Mouse (Mus musculus): Measurements from ENCODE around the gene Xpr1. TPM values are rescaled to one million over a fixed set of nuclear protein-coding genes. Genes with fewer than 3 reads are reported as not detected.

The Xpr1 gene
- total and polyA plus RNA-seq, 3 experiments: 6.2 to 67.8 (median 12.2) TPM

DNA sequence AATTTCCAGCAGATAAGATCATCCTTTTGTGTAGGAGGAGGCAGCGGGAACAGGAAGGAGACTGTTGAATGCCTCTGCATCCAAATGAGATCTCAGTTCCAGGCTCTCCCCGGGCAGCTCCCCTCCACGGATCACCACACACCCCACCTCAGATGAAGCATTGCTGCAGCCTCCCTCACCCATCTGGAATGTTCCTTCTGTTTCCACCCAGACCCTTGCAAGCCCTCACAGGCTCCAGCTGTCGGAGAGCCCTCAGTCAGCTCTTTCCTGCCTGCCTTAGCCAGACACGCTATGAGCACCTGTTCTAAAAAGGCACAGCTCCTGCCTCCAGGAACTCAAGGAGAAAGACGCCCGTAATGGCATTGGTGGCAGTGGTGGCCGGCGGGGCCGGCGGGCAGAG lies 179.8 kb downstream of the Xpr1 start:
- no peak for TF ChIP-seq NRF1 (IDR thresholded peaks at IDR 0.05; ENCODE audit: insufficient read depth, low read depth, low read length, poor library complexity, severe bottlenecking)
- TF ChIP-seq KAT2A (conservative IDR thresholded peaks at IDR 0.05; ENCODE audit: low read depth, low read length): no peak
- TF ChIP-seq UBTF (IDR thresholded peaks at IDR 0.05; ENCODE audit: borderline replicate concordance, insufficient read depth, low read depth, low read length): no peak
- TF ChIP-seq MXI1 (IDR thresholded peaks at IDR 0.05; ENCODE audit: low read depth, low read length): no peak
- TF ChIP-seq ZC3H11A (IDR thresholded peaks at IDR 0.05; ENCODE audit: low read depth, low read length): no peak
- no peak for TF ChIP-seq POLR2A (IDR thresholded peaks at IDR 0.05; ENCODE audit: control insufficient read depth in 1 of 2, insufficient read depth in 1 of 2, low read depth in 1 of 2, low read length in 2 of 2, poor library complexity in 1 of 2)
- no peak for TF ChIP-seq MAFK (IDR thresholded peaks at IDR 0.05; ENCODE audit: borderline replicate concordance, low read depth, low read length)
- no peak for TF ChIP-seq TBP (IDR thresholded peaks at IDR 0.05; ENCODE audit: low read depth, low read length)
- Histone ChIP-seq H3K9ac (ENCODE audit: control insufficient read depth, low read depth, low read length, poor library complexity, severe bottlenecking) (no peak overlapping the region), H3K4me3 (ENCODE audit: control insufficient read depth in 1 of 2, insufficient read depth in 1 of 2, low read depth in 2 of 2, low read length in 2 of 2) (no peak overlapping the region), H3K79me2 (ENCODE audit: control insufficient read depth, insufficient read depth, low read length, poor library complexity) (no peaks in the 10 kb centered on the region), H3K27ac (ENCODE audit: control insufficient read depth, low read depth, low read length) (no peak overlapping the region), H3K4me1 (ENCODE audit: control insufficient read depth in 1 of 2, insufficient read depth in 2 of 2, low read length in 2 of 2) (peaks cover 2 to 15% of the 10 kb centered on the region in 2 experiments; a peak in 3 of 4 replicates), H3K27me3 (ENCODE audit: control insufficient read depth in 1 of 2, insufficient read depth in 2 of 2, low read length in 2 of 2) (no peaks in the 10 kb centered on the region), H3K9me3 (replicated peaks; ENCODE audit: insufficient read depth, low read length) (no peaks in the 10 kb centered on the region), H3K36me3 (ENCODE audit: control insufficient read depth in 1 of 2, insufficient read depth in 2 of 2, low read length in 2 of 2) (no peaks in the 10 kb centered on the region; a peak in 1 of 4 replicates)
- no peak for DNase-seq (ENCODE audit: low read depth, low spot score)

GRCm38 (mm10) chr1:155236306-155237024 lies 180.8 kb downstream of the Xpr1 start:
- no peak for TF ChIP-seq USF2 (IDR thresholded peaks at IDR 0.05; ENCODE audit: borderline replicate concordance in 1 of 2, insufficient read depth in 1 of 2, low read depth in 1 of 2, low read length in 2 of 2)
- no peaks in the 10 kb centered on the region; a peak in 1 of 4 replicates for H3K36me3 ChIP-seq (ENCODE audit: control insufficient read depth in 1 of 2, insufficient read depth in 2 of 2, low read length in 2 of 2)
- no peaks in the 10 kb centered on the region for H3K9me3 ChIP-seq (replicated peaks; ENCODE audit: insufficient read depth, low read length)
- H3K27me3 ChIP-seq (ENCODE audit: control insufficient read depth in 1 of 2, insufficient read depth in 2 of 2, low read length in 2 of 2): no peaks in the 10 kb centered on the region
- no peak overlapping the region for H3K27ac ChIP-seq (ENCODE audit: control insufficient read depth, low read depth, low read length)
- H3K9ac ChIP-seq (ENCODE audit: control insufficient read depth, low read depth, low read length, poor library complexity, severe bottlenecking): no peak overlapping the region
- no peak overlapping the region for H3K4me3 ChIP-seq (ENCODE audit: control insufficient read depth in 1 of 2, insufficient read depth in 1 of 2, low read depth in 2 of 2, low read length in 2 of 2)
- H3K4me1 ChIP-seq (ENCODE audit: control insufficient read depth in 1 of 2, insufficient read depth in 2 of 2, low read length in 2 of 2): peaks cover 2 to 15% of the 10 kb centered on the region in 2 experiments; a peak in 3 of 4 replicates
- H3K79me2 ChIP-seq (ENCODE audit: control insufficient read depth, insufficient read depth, low read length, poor library complexity): no peaks in the 10 kb centered on the region
- no peak for DNase-seq (ENCODE audit: low read depth, low spot score)

DNA sequence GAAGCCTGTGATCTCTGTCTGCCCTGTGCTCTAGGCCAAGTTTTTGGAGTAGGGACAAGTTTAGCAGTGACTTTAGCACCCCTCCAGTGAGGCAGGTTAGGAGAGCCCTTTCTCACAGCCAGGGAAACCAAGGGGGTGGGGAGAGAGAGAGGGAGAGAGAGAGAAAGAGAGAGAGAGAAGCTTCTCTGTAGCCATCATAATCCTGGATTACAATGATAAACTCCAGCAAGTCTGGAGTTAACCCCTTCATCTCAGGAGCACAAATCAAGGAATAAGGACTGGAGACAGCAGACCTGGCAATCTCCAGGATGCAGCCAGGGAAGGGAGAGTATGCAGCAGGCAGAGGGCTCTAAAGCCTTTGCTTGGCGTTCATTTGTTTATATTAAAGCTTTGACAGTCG lies 181.6 kb downstream of the Xpr1 start:
- H3K27ac ChIP-seq (ENCODE audit: control insufficient read depth, low read depth, low read length): no peak overlapping the region
- H3K4me3 ChIP-seq (ENCODE audit: control insufficient read depth in 1 of 2, insufficient read depth in 1 of 2, low read depth in 2 of 2, low read length in 2 of 2): no peak overlapping the region
- no peaks in the 10 kb centered on the region for H3K9me3 ChIP-seq (replicated peaks; ENCODE audit: insufficient read depth, low read length)
- TF ChIP-seq E2F4 (IDR thresholded peaks at IDR 0.05; ENCODE audit: borderline replicate concordance, low read depth, low read length) (no peak), CHD1 (IDR thresholded peaks at IDR 0.05; ENCODE audit: low read depth, low read length) (no peak), USF1 (IDR thresholded peaks at IDR 0.05; ENCODE audit: low read depth, low read length) (no peak)
- H3K36me3 ChIP-seq (ENCODE audit: control insufficient read depth in 1 of 2, insufficient read depth in 2 of 2, low read length in 2 of 2): no peaks in the 10 kb centered on the region; a peak in 1 of 4 replicates
- no peak overlapping the region for H3K9ac ChIP-seq (ENCODE audit: control insufficient read depth, low read depth, low read length, poor library complexity, severe bottlenecking)
- H3K27me3 ChIP-seq (ENCODE audit: control insufficient read depth in 1 of 2, insufficient read depth in 2 of 2, low read length in 2 of 2): no peaks in the 10 kb centered on the region; a peak in 1 of 4 replicates
- peaks cover 2 to 15% of the 10 kb centered on the region in 2 experiments; a peak in 3 of 4 replicates for H3K4me1 ChIP-seq (ENCODE audit: control insufficient read depth in 1 of 2, insufficient read depth in 2 of 2, low read length in 2 of 2)
- DNase-seq (ENCODE audit: low read depth, low spot score): no peak
- no peaks in the 10 kb centered on the region for H3K79me2 ChIP-seq (ENCODE audit: control insufficient read depth, insufficient read depth, low read length, poor library complexity)
